Mouse (Mus musculus) olfactory bulb, adult 2 months (tissue): ENCODE measurements around the gene Ppard.

ENCODE experiments used
- CTCF ChIP-seq: fragments of 200-500 bp; IDR thresholded peaks from 2 replicates; pipeline ENCODE4 v1.5.1; 2012; ENCODE audit warnings: low read depth, mild to moderate bottlenecking, low read length, moderate library complexity; ENCODE audit not compliant: insufficient read depth
- POLR2A ChIP-seq: fragments of 200-500 bp; IDR thresholded peaks from 2 replicates; pipeline ENCODE4 v1.6.1; 2012; ENCODE audit warnings: mild to moderate bottlenecking, low read depth, low read length, moderate library complexity; ENCODE audit not compliant: insufficient read depth

- TF ChIP-seq POLR2A = no peak
- no peak for TF ChIP-seq CTCF
Observed at GRCm38 (mm10) chr17:28283199-28283598, 50.7 kb downstream of the Ppard start.
